Mouse (Mus musculus): ENCODE measurements around the gene Samd8. TPM values are rescaled to one million over a fixed set of nuclear protein-coding genes. Genes with fewer than 3 reads are reported as not detected.
A peak's percentile ranks its signal among the peaks of the same experiment; 100 is the strongest.

Samd8 gene
- polyA plus RNA-seq, 1 experiment from 2014 or later: 10.7 TPM

- H3K36me3 ChIP-seq: no peaks in the 10 kb centered on the region
- 0 out of 2 replicates have a peak, but pooled peaks have one; percentile 23 for ATAC-seq (ENCODE audit: insufficient number of reproducible peaks, low FRiP score, low TSS enrichment, low read depth)
- H3K27ac ChIP-seq: no peak overlapping the region
- WGBS: 88% methylated on average over 4 of the region's 4 CpGs
- H3K4me3 ChIP-seq: no peak overlapping the region
- H3K4me2 ChIP-seq: no peak overlapping the region
- H3K9ac ChIP-seq: no peak overlapping the region
- peaks cover 10% of the 10 kb centered on the region; the same call in 1 of the 2 replicates for H3K4me1 ChIP-seq
- no peaks in the 10 kb centered on the region for H3K9me3 ChIP-seq
- H3K27me3 ChIP-seq: no peaks in the 10 kb centered on the region
Observed at GRCm38 (mm10) chr14:21820880-21821505, 70.7 kb downstream of the Samd8 start.

DNA sequence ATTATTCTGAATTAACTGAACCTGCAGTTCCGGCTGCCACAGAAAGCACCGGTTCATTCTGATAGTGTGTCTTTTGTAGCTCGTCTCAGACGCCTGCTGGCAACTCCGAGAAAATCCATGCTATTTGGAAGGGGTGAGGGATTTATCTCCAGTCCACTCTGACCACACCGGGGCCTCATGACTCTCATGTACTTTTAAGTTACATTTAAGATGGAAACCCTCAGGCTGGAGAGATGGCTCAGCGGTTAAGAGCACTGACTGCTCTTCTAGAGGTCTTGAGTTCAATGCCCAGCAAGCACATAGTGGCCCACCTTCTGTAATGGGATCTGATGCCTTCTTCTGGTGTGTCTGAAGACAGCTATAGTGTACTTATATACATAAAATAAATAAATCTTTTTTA, 72.0 kb downstream of the Samd8 start:
- no peaks in the 10 kb centered on the region for H3K27me3 ChIP-seq
- H3K9me3 ChIP-seq: no peaks in the 10 kb centered on the region
- no peak overlapping the region for H3K27ac ChIP-seq
- H3K9ac ChIP-seq: no peak overlapping the region
- H3K4me1 ChIP-seq: peaks cover 10% of the 10 kb centered on the region; the same call in 1 of the 2 replicates
- H3K4me3 ChIP-seq: no peak overlapping the region
- H3K4me2 ChIP-seq: no peak overlapping the region
- no peaks in the 10 kb centered on the region for H3K36me3 ChIP-seq
- 75% methylated on average over 7 of the region's 7 CpGs for WGBS
- no peak for ATAC-seq (ENCODE audit: insufficient number of reproducible peaks, low FRiP score, low TSS enrichment, low read depth)

- peak overlapping the region; percentile 69 for H3K27ac ChIP-seq
- ATAC-seq (ENCODE audit: insufficient number of reproducible peaks, low FRiP score, low TSS enrichment, low read depth): no peak
Observed at GRCm38 (mm10) chr14:21822795-21823374, 72.6 kb downstream of the Samd8 start.

GRCm38 (mm10) chr14:21823897-21824296, 73.6 kb downstream of the Samd8 start:
- Histone ChIP-seq H3K9ac (no peak overlapping the region), H3K27ac (peak overlapping the region; percentile 38; the same call in 1 of the 2 replicates), H3K9me3 (no peaks in the 10 kb centered on the region), H3K36me3 (no peaks in the 10 kb centered on the region), H3K4me2 (no peak overlapping the region), H3K27me3 (no peaks in the 10 kb centered on the region), H3K4me3 (no peak overlapping the region), H3K4me1 (peaks cover 10% of the 10 kb centered on the region; the same call in 1 of the 2 replicates)
- ATAC-seq (ENCODE audit: insufficient number of reproducible peaks, low FRiP score, low TSS enrichment, low read depth): no peak
- WGBS: 58% methylated on average over 7 of the region's 7 CpGs

More at GRCm38 (mm10) chr14:21822795-21823374, 72.6 kb downstream of the Samd8 start:
- Histone ChIP-seq H3K4me1 (peaks cover 10% of the 10 kb centered on the region; the same call in 1 of the 2 replicates), H3K36me3 (no peaks in the 10 kb centered on the region), H3K4me2 (no peak overlapping the region), H3K27me3 (no peaks in the 10 kb centered on the region), H3K9me3 (no peaks in the 10 kb centered on the region), H3K4me3 (no peak overlapping the region), H3K9ac (no peak overlapping the region)
- WGBS: 61% methylated on average over 7 of the region's 7 CpGs

DNA sequence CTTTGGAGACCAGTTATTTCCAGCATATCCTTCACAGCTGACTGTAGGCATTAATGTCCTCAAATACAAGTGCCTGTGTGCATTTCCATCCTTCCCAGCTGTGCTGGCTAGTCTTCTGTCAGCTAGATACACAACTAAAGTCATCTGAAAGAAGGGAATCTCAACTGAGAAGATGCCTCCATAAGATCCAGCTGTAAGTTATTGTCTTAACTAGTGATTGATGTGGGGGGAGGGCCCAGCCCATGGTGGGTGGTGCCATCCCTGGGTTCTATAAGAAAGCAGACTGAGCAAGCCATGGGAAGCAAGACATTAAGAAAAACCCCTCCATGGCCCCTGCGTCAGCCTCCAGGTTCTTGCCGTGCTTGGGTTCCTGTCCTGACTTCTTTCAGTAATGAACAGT, 74.6 kb downstream of the Samd8 start, which contains the start of gene Vdac2:
Gene Vdac2, plus strand, starts transcription at position 301 of the 400 bp plus-strand sequence.
- Histone ChIP-seq H3K9ac (no peak within 1 kb of the TSS), H3K36me3 (no peaks in the 10 kb centered on the region), H3K27me3 (no peaks in the 10 kb centered on the region), H3K27ac (peak within 1 kb of the TSS; percentile 38; the same call in 1 of the 2 replicates), H3K4me2 (no peak within 1 kb of the TSS), H3K4me3 (no peak within 1 kb of the TSS), H3K9me3 (no peaks in the 10 kb centered on the region), H3K4me1 (peaks cover 10% of the 10 kb centered on the region; the same call in 1 of the 2 replicates)
- ATAC-seq (ENCODE audit: insufficient number of reproducible peaks, low FRiP score, low TSS enrichment, low read depth): no peak
- WGBS: 90% methylated on average over 2 of the region's 2 CpGs

- Histone ChIP-seq H3K27me3 (no peaks in the 10 kb centered on the region), H3K9ac (no peak overlapping the region), H3K4me1 (peaks cover 16% of the 10 kb centered on the region), H3K4me2 (no peak overlapping the region), H3K36me3 (no peaks in the 10 kb centered on the region), H3K27ac (no peak overlapping the region), H3K4me3 (no peak overlapping the region), H3K9me3 (no peaks in the 10 kb centered on the region)
- no peak for ATAC-seq (ENCODE audit: insufficient number of reproducible peaks, low FRiP score, low TSS enrichment, low read depth)
- WGBS: 70% methylated on average over 9 of the region's 9 CpGs
Observed at GRCm38 (mm10) chr14:21825786-21826491, 75.6 kb downstream of the Samd8 start.

- Histone ChIP-seq H3K9me3 (no peaks in the 10 kb centered on the region), H3K9ac (peak overlapping the region; percentile 98), H3K4me1 (peaks cover 23% of the 10 kb centered on the region), H3K4me2 (peak overlapping the region; percentile 66), H3K36me3 (peaks cover 20% of the 10 kb centered on the region), H3K27me3 (no peaks in the 10 kb centered on the region), H3K27ac (peak overlapping the region; percentile 96), H3K4me3 (peak overlapping the region; percentile 99)
- under 1% methylated on average over 72 of the region's 73 CpGs for WGBS
- peak; percentile 98 for ATAC-seq (ENCODE audit: insufficient number of reproducible peaks, low FRiP score, low TSS enrichment, low read depth)
Observed at GRCm38 (mm10) chr14:21830876-21831767, 80.8 kb downstream of the Samd8 start.

- Histone ChIP-seq H3K9ac (peak overlapping the region; percentile 98), H3K9me3 (no peaks in the 10 kb centered on the region), H3K4me3 (peak overlapping the region; percentile 99), H3K4me2 (peak overlapping the region; percentile 66), H3K36me3 (peaks cover 26% of the 10 kb centered on the region), H3K27ac (peak overlapping the region; percentile 96), H3K27me3 (no peaks in the 10 kb centered on the region), H3K4me1 (peaks cover 23% of the 10 kb centered on the region)
- no peak for ATAC-seq (ENCODE audit: insufficient number of reproducible peaks, low FRiP score, low TSS enrichment, low read depth)
- under 1% methylated on average over 28 of the region's 28 CpGs for WGBS
Observed at GRCm38 (mm10) chr14:21831830-21832403, 81.6 kb downstream of the Samd8 start.

- ATAC-seq (ENCODE audit: insufficient number of reproducible peaks, low FRiP score, low TSS enrichment, low read depth): no peak
- Histone ChIP-seq H3K27ac (no peak overlapping the region), H3K4me1 (peaks cover 2% of the 10 kb centered on the region), H3K9me3 (no peaks in the 10 kb centered on the region), H3K4me2 (no peak overlapping the region), H3K9ac (no peak overlapping the region), H3K27me3 (no peaks in the 10 kb centered on the region), H3K4me3 (no peak overlapping the region), H3K36me3 (peaks cover 89% of the 10 kb centered on the region)
- 72% methylated on average over 8 of the region's 8 CpGs for WGBS
Observed at GRCm38 (mm10) chr14:21838336-21839017, 88.1 kb downstream of the Samd8 start.

DNA sequence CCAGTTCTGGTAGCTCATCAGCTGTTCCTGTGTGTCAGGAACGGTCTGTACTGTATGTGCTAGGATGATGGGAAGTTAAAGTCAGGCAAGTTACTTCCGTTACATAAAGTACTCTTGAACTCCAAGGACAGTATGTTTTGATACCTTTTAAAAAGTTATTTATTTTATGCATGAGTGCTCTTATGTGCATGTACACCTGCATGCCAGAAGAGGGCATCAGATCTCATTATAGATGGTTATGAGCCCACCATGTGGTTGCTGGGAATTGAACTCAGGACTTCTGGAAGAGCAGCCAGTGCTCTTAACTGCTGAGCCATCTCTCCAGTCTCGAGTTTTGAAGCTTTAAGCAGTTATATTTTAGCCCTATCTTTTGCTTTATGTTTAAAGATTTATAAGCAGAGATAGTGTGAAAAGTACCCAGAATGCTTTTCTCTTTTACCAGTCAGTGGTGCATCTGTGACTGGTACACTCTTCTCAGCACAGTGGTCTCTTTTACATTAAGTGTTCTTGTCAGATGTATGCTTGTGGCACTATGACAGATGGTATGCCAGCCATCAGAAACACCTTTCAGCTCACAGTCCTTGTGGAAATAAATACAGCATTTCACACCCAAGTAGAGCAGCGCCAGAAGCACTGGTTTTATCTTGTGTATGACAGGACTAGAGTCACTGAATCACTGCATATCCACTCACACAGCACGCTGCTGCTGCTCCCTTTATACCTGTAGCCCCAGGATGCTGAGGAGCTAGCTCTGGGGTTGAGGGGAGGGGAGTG, 91.7 kb downstream of the Samd8 start:
- 88% methylated on average over 5 of the region's 5 CpGs for WGBS
- H3K9ac ChIP-seq: no peak overlapping the region
- peaks cover 96% of the 10 kb centered on the region for H3K36me3 ChIP-seq
- no peak for ATAC-seq (ENCODE audit: insufficient number of reproducible peaks, low FRiP score, low TSS enrichment, low read depth)
- H3K27me3 ChIP-seq: no peaks in the 10 kb centered on the region
- H3K4me2 ChIP-seq: no peak overlapping the region
- peaks cover 2% of the 10 kb centered on the region for H3K4me1 ChIP-seq
- H3K27ac ChIP-seq: no peak overlapping the region
- H3K9me3 ChIP-seq: no peaks in the 10 kb centered on the region
- no peak overlapping the region for H3K4me3 ChIP-seq
